Mouse (Mus musculus) C2C12 (cell line): ENCODE results near the gene Mysm1. TPM values are rescaled to one million over a fixed set of nuclear protein-coding genes. Genes with fewer than 3 reads are reported as not detected.

Source experiments
- H3K27me3 ChIP-seq: one replicate; pipeline ENCODE4 v1.6.1; 2011; ENCODE audit not compliant: control insufficient read depth, insufficient read depth, insufficient read length
- H3K36me3 ChIP-seq: one replicate; pipeline ENCODE4 v1.6.1; 2011; ENCODE audit not compliant: control insufficient read depth, insufficient read depth
- H3K4me3 ChIP-seq: one replicate; pipeline ENCODE4 v1.5.1; 2011; ENCODE audit warnings: mild to moderate bottlenecking, control low read depth; ENCODE audit not compliant: poor library complexity, insufficient read depth, severe bottlenecking
- H3K79me2 ChIP-seq: one replicate; pipeline ENCODE4 v1.6.1; 2011; ENCODE audit not compliant: control insufficient read depth, insufficient read depth
- H3K79me3 ChIP-seq: one replicate; pipeline ENCODE4 v1.6.1; 2011; ENCODE audit warnings: low read depth, control low read depth
- H3ac ChIP-seq: one replicate; pipeline ENCODE3; 2011; ENCODE audit warnings: low read depth; ENCODE audit not compliant: control insufficient read depth, insufficient read length
- CEBPB ChIP-seq: IDR thresholded peaks from one replicate; pipeline ENCODE4 v1.6.1; 2011; ENCODE audit warnings: low read depth, mild to moderate bottlenecking, control low read depth, moderate library complexity
- CTCF ChIP-seq: IDR thresholded peaks from one replicate; pipeline ENCODE4 v1.5.1; 2011; ENCODE audit not compliant: control insufficient read depth, insufficient read depth, insufficient read length
- FOSL1 ChIP-seq: IDR thresholded peaks from one replicate; pipeline ENCODE4 v1.8.0; 2011; ENCODE audit warnings: mild to moderate bottlenecking, low read length; ENCODE audit not compliant: poor library complexity, insufficient read depth, severe bottlenecking
- MAX ChIP-seq: IDR thresholded peaks from one replicate; pipeline ENCODE4 v1.6.1; 2011; ENCODE audit warnings: mild to moderate bottlenecking, control low read depth
- MYOD1 ChIP-seq: IDR thresholded peaks from one replicate; pipeline ENCODE4 v1.6.1; 2011; ENCODE audit warnings: low read depth; ENCODE audit not compliant: control insufficient read depth, insufficient read length
- MYOG ChIP-seq: IDR thresholded peaks from one replicate; pipeline ENCODE4 v1.6.1; 2011; ENCODE audit not compliant: control insufficient read depth, insufficient read length; ENCODE audit errors: extremely low read depth
- USF1 ChIP-seq: IDR thresholded peaks from one replicate; pipeline ENCODE4 v1.6.1; 2011; ENCODE audit warnings: low read depth, mild to moderate bottlenecking, control low read depth, moderate library complexity
- polyA plus RNA-seq: library from polyadenylated mRNA; unstranded; fragments of >200 nt; fragmentation: generic; extraction: Trizol; gene quantifications from one replicate; pipeline ENCODE4 v1.2.1, GENCODE M21; 2012; ENCODE audit warnings: missing spikeins

Mysm1 gene
- polyA plus RNA-seq, 1 experiment: 2.2 TPM

GRCm38 (mm10) chr4:94979500-94979915 lies 608 bp upstream of the Mysm1 start:
- Histone ChIP-seq H3K79me3 (peaks cover 30% of the 10 kb centered on the region), H3K4me3 (peak overlapping the region; percentile 75), H3ac (no peak overlapping the region), H3K79me2 (peaks cover 38% of the 10 kb centered on the region), H3K27me3 (no peaks in the 10 kb centered on the region), H3K36me3 (peaks cover 14% of the 10 kb centered on the region)
- TF ChIP-seq USF1 (no peak), FOSL1 (no peak), CEBPB (no peak), CTCF (no peak), MYOG (no peak), MAX (no peak), MYOD1 (no peak)

- TF ChIP-seq MAX (no peak), MYOD1 (no peak), MYOG (no peak)
- Histone ChIP-seq H3K4me3 (no peak overlapping the region), H3K79me2 (peaks cover 33% of the 10 kb centered on the region), H3ac (no peak overlapping the region), H3K79me3 (peaks cover 27% of the 10 kb centered on the region), H3K27me3 (no peaks in the 10 kb centered on the region), H3K36me3 (peaks cover 49% of the 10 kb centered on the region)
These were observed 5.6 kb downstream of the Mysm1 start for GRCm38 (mm10) chr4:94973321-94973720.

GRCm38 (mm10) chr4:94952773-94953172 lies 26.1 kb downstream of the Mysm1 start:
- Histone ChIP-seq H3K27me3 (no peaks in the 10 kb centered on the region), H3ac (no peak overlapping the region), H3K79me2 (no peaks in the 10 kb centered on the region), H3K36me3 (peaks cover 85% of the 10 kb centered on the region), H3K4me3 (no peak overlapping the region), H3K79me3 (no peaks in the 10 kb centered on the region)
- TF ChIP-seq USF1 (no peak), CEBPB (no peak), MAX (no peak), MYOG (no peak), CTCF (no peak), MYOD1 (no peak), FOSL1 (no peak)

GRCm38 (mm10) chr4:94941221-94941855 lies 37.6 kb downstream of the Mysm1 start:
- Histone ChIP-seq H3K79me3 (no peaks in the 10 kb centered on the region), H3K36me3 (peaks cover 40% of the 10 kb centered on the region), H3K79me2 (no peaks in the 10 kb centered on the region), H3ac (no peak overlapping the region), H3K4me3 (no peak overlapping the region), H3K27me3 (no peaks in the 10 kb centered on the region)
- TF ChIP-seq MYOD1 (no peak), CEBPB (no peak), CTCF (no peak), MAX (no peak), FOSL1 (no peak), USF1 (no peak), MYOG (no peak)

- no peaks in the 10 kb centered on the region for H3K27me3 ChIP-seq
- no peaks in the 10 kb centered on the region for H3K36me3 ChIP-seq
- no peak for TF ChIP-seq MYOG
- no peak within 1 kb of the TSS for H3ac ChIP-seq
- H3K4me3 ChIP-seq: no peak within 1 kb of the TSS
- no peaks in the 10 kb centered on the region for H3K79me2 ChIP-seq
- no peaks in the 10 kb centered on the region for H3K79me3 ChIP-seq
These were observed 50.2 kb downstream of the Mysm1 start, which contains the start of gene Eqtn for GRCm38 (mm10) chr4:94928743-94929142. TSS of gene Eqtn (minus strand) at chr4:94928843.

- Histone ChIP-seq H3K36me3 (no peaks in the 10 kb centered on the region), H3K79me2 (no peaks in the 10 kb centered on the region), H3K79me3 (no peaks in the 10 kb centered on the region), H3K27me3 (no peaks in the 10 kb centered on the region), H3ac (no peak overlapping the region), H3K4me3 (no peak overlapping the region)
- TF ChIP-seq CEBPB: no peak
- no peak for TF ChIP-seq MAX
- TF ChIP-seq CTCF: no peak
- no peak for TF ChIP-seq MYOG
- no peak for TF ChIP-seq MYOD1
- no peak for TF ChIP-seq USF1
- TF ChIP-seq FOSL1: no peak
These were observed 77.1 kb downstream of the Mysm1 start for GRCm38 (mm10) chr4:94901780-94902179.
